Mouse (Mus musculus) v-Abl transformed pro-B cells (cell line): Measurements from ENCODE around the gene 1810013L24Rik.

Experiments
- in situ Hi-C, 2 experiments: fragments of 400-800 bp; cut with MboI; formaldehyde crosslinking; loops; one replicate each; pipeline ENCODE4 v1.15.1; 2025; ENCODE audit not compliant: unreplicated experiment in 2 of 2

Gene 1810013L24Rik

DNA sequence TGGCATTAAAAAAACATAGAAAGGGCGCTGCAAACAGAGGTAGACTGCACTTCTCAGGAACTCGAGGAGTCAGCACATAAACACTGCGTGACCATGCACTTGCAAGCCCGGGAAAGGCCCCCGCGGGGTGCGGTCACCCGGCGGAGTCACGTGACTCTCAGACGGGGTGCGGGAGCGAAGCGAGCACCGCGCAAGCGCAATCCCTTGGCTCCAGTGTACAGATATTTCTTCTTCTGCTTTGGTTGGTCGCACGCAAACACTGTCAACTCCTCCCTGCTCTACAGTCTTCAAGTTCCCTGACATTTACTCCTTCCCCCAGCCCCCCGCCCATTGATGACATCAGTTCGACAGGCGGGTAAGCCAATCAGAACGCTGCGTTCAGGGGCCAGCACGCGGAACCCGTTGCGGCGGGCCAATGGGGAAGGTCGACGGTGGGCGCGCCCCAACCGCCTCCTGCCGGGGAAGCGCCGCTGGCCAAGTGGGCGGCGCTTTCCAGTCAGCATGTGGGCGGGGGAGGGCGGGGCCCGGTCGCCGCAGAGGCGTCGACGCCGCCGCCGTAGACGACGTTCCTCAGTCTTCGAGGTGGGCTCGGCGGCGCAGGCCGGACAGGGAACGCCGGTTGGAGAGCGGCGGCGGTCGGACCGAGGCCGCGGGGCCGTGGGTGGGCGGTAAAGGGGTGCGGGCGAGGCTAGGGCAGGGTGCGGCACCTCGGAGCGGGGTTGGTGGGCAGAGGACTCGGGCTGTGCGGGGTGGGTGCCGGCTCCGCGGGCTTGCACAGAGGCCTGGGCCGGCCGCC lies at the start of gene 1810013L24Rik:
Gene 1810013L24Rik, plus strand, starts transcription at position 537 of the 796 bp plus-strand sequence.
- in situ Hi-C loops = loop anchor here (25.0 kb wide), 2 partner anchors 1683 to 1708 kb away; partner anchors contain the start of genes Clec16a (in 1 of the 2) and Dexi (in 1 of the 2)

DNA sequence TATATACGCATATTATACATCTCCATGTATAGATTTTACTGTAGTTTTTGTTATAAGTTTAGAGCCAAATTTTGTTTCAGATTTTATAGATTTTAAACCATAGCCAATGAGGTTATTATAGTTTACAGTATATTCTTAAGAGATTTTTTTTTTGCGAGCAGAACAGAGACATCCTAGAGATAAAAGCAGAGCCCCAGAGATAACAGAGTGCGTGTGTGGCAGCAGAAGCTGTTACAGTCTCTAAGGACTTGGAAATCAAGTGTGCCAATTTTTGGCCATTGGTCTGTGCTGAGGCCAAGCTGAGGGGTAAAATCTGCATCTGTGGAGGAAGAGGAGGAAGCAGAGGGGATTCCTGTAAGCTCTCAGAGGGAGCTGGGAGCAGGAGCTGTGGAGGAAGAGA lies 49.7 kb upstream of the 1810013L24Rik start:
- in situ Hi-C loops = no loop called here

DNA sequence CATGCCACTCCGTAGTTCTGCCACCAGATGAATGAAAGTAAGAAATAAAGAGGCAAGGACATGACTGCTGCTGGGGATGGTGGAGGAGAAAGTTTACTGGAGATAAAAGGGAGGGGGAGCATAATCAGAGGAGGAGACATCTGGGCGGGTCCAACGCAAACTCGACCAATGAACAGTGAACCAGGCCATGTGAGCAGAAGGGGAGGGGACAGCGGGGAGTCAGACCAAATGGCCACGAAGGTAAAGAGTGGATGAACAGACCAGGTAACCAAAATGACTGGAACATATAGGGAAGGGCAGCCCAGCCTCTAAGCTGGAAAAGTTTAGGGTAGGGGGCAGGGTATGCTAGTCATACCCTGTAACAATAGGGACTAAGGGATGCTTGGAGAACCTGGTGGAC lies 48.7 kb upstream of the 1810013L24Rik start:
- in situ Hi-C loops = no loop called here

DNA sequence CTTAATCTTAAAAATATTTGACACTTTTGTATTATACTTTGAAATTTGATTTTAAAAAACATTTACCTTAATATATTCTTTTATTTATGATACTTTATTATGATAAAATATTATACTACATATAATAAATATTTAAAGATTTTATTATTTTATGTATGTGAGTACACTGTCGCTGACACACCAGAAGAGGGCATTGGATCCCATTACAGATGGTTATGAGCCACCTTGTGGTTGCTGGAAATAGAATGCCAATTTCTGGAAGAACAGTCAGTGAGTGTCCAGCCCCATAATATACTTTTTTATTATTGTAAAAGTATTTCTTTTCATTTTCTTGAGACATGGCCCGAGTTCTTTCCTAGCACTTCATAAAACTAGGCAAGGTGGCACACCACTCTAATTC lies 48.2 kb upstream of the 1810013L24Rik start:
- in situ Hi-C loops = no loop called here

- in situ Hi-C loops = no loop called here
These were observed 46.5 kb upstream of the 1810013L24Rik start for GRCm38 (mm10) chr16:8783198-8783913.

DNA sequence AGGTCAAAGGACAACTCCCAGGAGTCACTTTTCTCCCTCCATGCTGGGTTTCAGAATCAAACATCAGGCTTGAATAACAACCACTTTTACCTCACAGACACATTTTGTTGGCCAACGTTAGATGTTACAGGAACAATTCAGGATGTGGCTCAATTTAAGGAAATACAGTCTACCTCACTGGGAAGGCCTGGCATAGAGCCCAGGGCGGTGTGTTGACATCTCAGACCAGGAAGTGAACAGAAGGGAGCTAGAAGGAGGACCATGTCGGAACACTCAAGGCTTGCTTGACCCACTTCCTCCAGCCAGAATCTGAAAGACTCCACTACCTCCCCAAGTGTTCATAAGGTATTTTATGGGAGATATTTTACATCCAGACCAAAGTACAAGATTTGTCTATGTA lies 45.1 kb upstream of the 1810013L24Rik start:
- in situ Hi-C loops = no loop called here

GRCm38 (mm10) chr16:8790886-8791285 lies 39.0 kb upstream of the 1810013L24Rik start:
- in situ Hi-C loops = no loop called here

- in situ Hi-C loops = no loop called here
These were observed 37.8 kb upstream of the 1810013L24Rik start, which contains the start of gene Usp7 for GRCm38 (mm10) chr16:8791949-8792557. TSS of gene Usp7 (minus strand) at chr16:8792308.

DNA sequence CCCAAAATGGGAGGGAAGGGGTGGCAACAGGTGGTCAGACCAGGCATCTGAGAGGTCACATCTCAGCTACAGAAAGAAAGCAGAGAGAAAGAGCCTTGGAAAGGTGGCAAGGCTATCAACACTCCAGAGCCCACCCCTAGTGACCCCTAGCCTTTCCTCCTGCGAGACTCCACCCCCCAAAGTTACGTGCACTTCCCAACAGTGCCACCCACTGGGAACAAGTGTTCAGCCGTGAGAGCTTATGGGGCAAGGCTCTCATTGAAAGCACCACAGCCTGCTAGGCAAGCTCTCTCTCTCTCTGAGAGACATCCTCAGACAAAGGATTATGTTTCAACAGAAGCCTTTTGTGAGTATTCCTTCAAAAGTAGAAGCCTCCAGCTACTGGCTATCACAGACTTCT lies 34.9 kb upstream of the 1810013L24Rik start:
- in situ Hi-C loops = no loop called here

DNA sequence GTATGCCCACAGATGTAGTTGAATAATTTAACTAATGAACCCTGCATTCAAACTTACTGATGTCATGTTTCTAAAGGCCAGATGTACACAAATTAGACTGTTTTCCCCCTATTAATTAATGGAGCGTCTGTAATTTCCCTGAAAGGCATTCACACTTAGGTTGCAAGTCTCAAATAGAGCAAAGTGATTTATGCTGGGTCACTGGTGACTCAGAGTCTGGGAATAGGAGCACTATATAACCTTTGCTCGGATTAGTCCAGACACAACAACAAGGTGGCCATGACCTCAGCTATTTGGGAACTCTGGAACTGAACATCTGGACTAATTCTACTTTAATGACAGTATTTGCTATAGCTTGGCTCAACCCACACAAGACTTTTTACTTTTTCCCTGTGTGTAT lies 34.0 kb upstream of the 1810013L24Rik start:
- in situ Hi-C loops = no loop called here

GRCm38 (mm10) chr16:8806703-8807102 lies 23.2 kb upstream of the 1810013L24Rik start:
- in situ Hi-C loops = loop anchor here (5.0 kb wide), 1 partner anchor 61 kb away; no protein-coding TSS in a partner anchor

- in situ Hi-C loops = no loop called here
These were observed 19.3 kb upstream of the 1810013L24Rik start for GRCm38 (mm10) chr16:8810399-8811127.

GRCm38 (mm10) chr16:8817872-8818271 lies 12.0 kb upstream of the 1810013L24Rik start:
- in situ Hi-C loops = no loop called here

DNA sequence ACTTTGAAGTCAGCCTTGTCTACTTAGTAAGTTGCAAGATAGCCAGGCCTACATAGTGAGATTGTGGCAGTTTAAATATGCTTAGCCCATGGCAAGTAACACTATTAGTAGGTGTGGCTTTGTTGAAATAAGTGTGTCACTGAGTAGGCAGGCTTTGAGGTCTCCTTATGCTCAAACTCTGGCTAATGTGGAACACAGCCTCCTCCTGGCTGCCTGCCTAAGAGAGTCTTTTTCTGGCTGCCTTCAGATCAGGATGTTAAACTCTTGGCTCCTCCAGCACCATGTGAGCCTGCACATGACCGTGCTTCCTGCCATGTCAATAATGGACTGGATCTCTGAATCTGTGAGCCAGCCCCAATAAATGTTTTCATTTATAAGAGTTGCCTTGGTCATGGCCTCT lies 8.5 kb upstream of the 1810013L24Rik start:
- in situ Hi-C loops = no loop called here

- in situ Hi-C loops = no loop called here
These were observed 7.3 kb upstream of the 1810013L24Rik start for GRCm38 (mm10) chr16:8822586-8822985.

DNA sequence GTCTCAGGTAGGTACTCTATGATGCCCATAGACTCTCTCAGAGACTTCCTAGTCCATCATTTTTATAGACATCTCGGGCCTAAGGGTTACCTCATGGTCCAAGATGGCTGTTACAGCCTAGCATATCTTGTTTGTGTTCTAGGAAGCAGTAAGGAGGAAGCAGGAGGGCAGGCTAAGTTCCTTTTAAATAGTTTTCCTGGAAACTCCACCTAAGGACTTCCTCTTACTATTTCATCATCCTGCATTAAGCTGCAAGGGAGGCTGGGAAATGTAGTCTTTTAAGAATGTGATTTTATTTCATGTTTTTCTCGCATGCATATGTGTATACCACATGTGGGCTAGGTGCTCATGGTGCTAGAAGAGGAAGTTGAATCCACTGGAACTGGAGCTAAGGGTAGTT lies 6.2 kb upstream of the 1810013L24Rik start:
- in situ Hi-C loops = no loop called here

DNA sequence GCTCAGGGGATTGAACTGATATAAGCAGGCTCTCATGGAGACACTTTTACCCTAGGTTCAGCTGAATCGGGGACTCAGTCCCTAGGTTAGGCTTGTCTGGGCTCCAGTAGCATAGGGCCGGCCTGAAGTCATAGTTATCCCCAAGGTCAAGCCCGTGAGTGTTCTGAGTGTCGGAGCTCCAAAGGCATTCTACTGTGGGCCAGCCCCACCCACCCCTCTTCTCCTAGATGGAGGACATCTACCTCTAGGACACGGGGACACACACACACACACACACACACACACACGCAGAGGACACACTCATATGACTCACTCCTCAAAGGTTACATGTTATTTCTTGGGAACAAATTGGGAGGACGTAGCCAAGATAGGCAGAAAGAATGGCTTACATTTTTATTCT lies 2.5 kb upstream of the 1810013L24Rik start:
- in situ Hi-C loops = loop anchor here (25.0 kb wide), 2 partner anchors 1685 to 1710 kb away; partner anchors contain the start of genes Clec16a (in 1 of the 2) and Dexi (in 1 of the 2)

DNA sequence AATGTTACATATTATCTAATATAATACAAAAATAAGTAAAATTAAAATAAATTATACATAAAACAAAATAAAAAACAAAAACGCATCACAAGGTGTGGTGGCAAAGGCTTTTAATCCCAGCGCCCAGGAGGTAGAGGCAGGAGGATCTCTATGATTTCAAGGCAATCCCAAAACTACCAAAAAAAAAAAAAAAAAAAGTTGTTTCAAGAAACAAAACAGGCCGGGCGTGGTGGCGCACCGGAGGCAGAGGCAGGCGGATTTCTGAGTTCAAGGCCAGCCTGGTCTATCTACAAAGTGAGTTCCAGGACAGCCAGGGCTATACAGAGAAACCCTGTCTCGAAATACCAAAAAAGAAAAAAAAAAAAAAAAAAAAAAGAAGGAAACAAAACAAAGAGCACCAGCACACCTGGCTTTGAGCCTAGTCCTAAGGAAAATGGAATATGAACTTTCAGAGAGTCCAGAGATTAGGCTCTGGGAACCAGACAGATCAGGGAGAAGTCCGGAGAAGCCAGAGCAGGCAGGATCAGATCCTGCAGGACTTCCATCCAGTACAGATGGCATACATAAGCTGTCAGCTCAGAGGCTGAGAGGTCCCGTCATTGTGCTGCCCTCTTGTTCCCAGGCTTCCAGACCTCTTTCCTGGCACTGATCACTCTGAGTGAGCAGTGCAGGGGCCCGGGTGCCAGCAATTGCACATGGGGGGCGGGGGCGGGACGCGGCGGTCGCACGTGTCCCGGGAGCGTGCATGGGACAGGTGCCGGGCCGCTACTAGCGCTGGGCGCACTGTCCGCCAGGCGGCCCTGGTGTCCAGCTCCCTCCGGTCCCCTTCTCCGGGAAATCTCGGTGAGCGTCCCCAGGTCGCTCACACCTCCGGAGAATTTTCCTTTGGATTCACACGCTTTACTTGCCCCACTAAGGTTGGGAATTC lies 1.0 kb upstream of the 1810013L24Rik start:
- in situ Hi-C loops = loop anchor here (25.0 kb wide), 2 partner anchors 1683 to 1708 kb away; partner anchors contain the start of genes Clec16a (in 1 of the 2) and Dexi (in 1 of the 2)
